Mouse (Mus musculus) 416B (cell line): ENCODE data around the gene Adipor1.

Experiments
- DNase-seq: peaks from one replicate; pipeline ENCODE4 v3.0.0; 2011; ENCODE audit warnings: low read depth

The Adipor1 gene

GRCm38 (mm10) chr1:134415168-134415831 lies at the start of gene Adipor1:
Gene Adipor1 (plus strand): TSS chr1:134415378.
- DNase-seq, result peak; percentile 96

DNA sequence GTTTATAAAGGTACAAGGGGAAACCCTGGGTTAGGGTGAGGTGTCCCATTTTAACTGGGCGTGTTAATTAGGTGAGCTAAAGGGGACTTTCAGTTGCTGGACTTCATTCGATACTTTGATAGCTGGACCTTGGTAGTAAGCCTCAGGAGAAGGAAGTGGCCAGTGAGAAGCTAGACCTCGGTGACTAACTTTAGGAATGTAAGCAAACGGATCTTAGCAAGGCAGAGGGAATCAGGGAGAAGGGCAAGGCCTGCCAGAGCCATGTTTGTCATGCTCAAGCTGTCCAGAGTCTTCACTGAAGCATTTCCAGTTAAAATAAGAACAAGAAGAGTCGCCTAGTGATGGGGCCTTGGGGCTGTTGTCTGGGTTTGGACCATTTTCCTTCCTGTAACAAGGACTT lies 49.7 kb upstream of the Adipor1 start:
- no peak for DNase-seq

GRCm38 (mm10) chr1:134368777-134369337 lies 46.3 kb upstream of the Adipor1 start:
- DNase-seq, result peak; percentile 81

DNA sequence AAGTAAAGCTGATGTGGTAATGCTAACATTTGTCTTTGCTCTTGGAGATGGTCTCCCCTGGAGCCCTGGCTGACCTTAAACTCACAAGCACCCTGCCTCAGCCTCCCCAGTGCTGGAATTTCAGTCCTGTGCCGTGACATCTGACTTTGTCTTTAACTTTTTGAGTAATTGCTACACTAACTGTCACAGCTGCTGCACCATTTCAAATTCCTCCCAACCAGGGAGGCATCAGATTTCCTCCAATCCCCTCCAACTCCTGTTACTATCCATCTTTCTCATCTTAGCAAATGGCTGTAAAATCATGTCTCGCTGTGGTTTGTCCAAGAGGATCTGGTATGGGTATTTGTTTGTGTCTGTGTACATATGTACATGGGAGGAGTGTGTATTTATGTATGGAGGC lies 41.1 kb upstream of the Adipor1 start:
- no peak for DNase-seq

GRCm38 (mm10) chr1:134381051-134381450 lies 34.1 kb upstream of the Adipor1 start:
- DNase-seq, result no peak

DNA sequence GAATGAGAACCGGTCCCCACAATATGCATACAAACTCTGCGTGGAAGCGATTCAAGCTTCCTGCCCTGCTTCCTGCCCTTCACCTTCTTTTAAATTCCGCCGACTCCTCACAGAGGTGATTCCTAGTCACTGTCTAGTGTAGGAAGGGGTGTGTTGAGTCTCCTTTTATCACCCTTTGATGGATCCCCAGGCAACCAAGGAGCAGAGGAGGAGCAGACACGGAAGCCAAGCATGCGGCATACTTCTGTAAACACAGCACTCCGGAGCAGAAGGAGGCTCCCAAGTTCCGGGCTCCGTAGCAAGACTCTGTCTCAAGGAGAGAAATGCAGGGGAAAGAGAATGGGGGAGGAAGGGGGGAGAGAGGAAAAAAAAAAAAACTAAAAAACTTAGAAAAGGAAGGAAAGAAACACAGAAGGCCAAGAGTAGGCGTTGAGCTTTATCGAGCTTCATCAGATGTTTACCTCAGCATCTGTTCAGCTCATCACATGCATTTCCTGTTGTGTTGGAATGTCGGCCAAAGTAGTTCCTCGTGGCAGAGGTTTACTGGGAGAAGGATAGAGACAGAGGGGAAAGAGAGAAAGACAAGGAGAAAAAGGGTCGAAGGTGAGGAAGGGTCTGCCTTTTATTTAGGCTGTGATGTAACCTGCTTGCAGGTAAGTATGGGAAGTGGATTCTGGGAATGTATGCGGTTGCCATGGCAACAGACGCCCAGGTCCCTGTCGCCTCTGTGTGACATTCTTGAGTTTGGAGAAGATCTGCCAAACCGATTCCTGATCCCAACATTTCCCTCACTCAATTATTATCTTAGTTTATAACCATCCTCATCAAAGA lies 33.2 kb upstream of the Adipor1 start:
- no peak for DNase-seq

DNA sequence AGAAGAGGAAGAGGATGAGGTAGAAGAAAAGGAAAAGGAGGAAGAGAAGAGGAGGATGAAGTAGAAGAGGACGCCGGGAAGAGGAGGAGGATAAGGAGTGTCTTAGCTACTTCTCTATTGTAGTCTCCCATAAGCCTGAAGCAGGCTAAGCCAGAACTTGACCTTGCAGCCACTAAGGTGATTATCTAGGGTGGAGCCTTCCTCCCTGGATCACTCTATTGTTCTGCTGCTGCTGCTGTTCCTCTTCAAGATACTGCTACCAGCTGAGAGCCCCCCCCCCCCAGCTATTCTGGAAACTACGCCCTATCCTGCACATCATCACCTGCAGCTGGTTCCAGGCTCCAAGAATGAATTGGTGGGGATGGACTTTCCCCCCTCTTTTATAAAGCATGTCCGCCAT lies 30.6 kb upstream of the Adipor1 start:
- no peak for DNase-seq

GRCm38 (mm10) chr1:134385176-134385575 lies 30.0 kb upstream of the Adipor1 start:
- DNase-seq, result no peak

- no peak for DNase-seq
Measured at GRCm38 (mm10) chr1:134385666-134386065, 29.5 kb upstream of the Adipor1 start, which contains the start of gene 4933406M09Rik. Gene 4933406M09Rik (plus strand): TSS chr1:134385940.

DNA sequence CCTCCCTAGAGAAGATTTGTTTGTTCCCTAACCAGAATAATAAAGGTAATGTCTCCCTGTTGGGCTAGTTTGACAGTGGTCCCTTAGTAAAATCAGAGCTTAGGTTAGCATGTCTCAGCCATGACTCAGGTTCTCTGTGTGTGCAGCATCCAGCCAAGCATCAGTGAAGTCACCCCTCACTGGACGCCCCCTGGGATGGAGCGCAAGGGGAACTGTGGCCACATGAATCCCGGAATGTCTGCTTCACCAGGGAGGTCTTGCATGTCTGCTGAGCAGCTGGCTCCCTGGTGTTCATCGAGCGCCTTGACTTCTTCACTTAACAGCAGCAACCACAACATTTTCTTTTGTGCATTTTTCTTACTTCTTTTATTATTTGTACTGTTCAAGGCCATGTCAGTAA lies 21.4 kb upstream of the Adipor1 start:
- no peak for DNase-seq

GRCm38 (mm10) chr1:134398210-134398609 lies 17.0 kb upstream of the Adipor1 start:
- no peak for DNase-seq

DNA sequence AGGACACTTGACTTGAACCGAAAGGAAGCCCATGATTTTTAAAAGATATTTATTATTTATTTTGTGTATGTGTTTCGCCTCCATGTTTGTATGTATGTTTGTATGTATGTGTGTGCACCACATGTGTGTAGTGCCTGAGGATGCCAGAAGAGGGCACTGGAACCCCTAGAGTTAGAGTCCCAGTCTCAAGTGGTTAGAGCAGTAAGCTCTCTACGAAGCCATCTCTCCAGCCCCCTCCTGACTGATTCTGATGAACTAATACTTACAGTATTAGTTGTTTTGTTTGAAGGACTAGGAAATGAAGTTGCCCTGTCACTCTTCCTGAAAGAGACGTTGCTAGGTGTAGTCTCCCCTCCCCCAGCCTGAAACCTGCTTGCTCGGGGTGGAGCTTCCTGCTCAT lies 15.4 kb upstream of the Adipor1 start:
- peak; percentile 44 for DNase-seq

DNA sequence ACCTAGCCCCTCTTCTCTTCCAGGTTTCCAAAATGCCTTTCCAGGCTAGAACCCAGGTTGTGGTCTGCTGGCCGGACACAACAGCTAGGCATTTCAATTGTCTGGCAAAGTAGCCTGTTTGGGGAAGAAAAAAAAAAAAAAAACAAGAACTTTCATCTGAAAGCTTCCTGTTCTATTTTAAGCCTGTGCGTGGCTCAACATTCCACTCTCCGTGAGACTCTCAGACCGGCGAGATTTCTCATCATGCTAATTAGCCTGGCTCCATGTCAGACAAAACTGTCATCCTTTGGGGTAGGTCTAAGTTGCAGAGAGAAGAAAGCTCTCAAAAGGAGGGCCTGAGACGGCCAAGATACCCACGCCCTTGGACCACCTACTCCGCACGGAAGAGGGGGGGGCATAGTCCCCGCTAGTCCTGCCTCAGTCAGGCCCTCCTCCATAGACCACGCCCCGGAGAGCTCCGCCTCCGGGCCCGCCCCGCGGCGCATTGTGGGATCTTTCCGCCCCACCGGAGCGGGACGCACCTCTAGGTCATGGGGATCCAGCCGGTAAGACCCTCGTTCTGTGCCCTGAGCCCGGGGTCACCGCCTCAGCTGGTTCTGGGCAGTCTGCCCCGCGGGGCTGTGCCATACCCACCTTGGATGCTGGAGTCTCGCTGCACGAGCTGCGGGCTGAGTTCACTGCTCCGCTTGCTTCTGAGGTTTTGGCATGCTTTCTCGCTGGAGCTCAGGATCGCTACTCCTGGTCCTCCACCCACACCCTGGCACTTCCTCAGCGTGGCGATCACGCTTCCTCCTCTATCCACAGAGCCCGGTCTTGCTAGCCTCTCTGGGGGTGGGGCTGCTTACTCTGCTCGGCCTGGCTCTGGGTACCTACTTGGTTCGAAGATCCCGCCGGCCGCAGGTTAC lies 9.4 kb upstream of the Adipor1 start, which contains the start of gene Cyb5r1:
TSS of gene Cyb5r1 (plus strand) at position 51 of the 905 bp plus-strand sequence.
- peak; percentile 87 for DNase-seq

- DNase-seq, result peak; percentile 61
Measured at GRCm38 (mm10) chr1:134406414-134406771, 8.8 kb upstream of the Adipor1 start.

- no peak for DNase-seq
Measured at GRCm38 (mm10) chr1:134408080-134408479, 7.1 kb upstream of the Adipor1 start.

DNA sequence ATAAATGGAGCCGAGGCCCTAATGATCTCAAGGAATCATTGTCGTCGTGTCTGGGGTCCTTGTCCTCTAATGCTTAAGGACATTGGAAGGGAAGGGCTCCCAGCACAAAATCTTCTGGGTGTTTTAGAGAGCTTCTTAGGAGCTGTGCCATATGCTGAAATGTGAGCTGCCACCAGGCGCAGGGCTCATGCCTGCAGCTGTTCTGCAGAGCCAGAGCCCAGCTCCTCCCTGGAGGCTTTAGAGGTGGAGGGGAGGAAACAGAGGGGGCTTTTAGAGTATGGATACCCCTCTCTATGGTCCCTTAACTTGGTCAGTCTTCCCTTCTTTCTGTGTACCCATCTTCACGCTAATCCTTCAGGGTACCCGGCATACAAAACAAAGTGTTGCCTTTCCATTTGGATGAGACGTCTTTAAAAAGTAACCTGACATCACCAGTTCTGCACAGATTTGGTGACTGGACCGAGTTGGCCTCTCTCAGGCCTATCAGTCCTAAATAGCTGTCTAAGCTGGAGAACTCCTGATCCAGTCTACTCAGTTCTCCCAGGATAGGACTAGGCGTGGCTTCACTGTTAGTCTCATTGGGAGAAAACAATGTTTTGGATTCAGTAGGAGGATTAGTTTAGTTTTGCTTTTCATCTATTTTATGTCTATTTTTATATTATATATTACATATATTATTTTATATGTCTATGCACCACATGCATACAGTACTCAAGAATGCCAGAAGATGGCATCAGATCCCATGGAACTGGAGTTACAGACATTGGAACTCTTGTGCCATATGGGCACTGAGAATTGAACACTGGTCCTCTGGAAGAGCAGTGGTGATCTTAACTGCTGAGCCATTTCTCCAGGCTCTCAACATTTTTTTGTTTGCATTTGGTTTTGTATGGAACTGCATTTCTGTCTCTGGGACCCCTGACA lies 3.2 kb upstream of the Adipor1 start:
- DNase-seq, result peak; percentile 36

- no peak for DNase-seq
Measured at GRCm38 (mm10) chr1:134414038-134414437, 1.1 kb upstream of the Adipor1 start.

GRCm38 (mm10) chr1:134414501-134415167 lies 544 bp upstream of the Adipor1 start:
- DNase-seq, result peak; percentile 33

DNA sequence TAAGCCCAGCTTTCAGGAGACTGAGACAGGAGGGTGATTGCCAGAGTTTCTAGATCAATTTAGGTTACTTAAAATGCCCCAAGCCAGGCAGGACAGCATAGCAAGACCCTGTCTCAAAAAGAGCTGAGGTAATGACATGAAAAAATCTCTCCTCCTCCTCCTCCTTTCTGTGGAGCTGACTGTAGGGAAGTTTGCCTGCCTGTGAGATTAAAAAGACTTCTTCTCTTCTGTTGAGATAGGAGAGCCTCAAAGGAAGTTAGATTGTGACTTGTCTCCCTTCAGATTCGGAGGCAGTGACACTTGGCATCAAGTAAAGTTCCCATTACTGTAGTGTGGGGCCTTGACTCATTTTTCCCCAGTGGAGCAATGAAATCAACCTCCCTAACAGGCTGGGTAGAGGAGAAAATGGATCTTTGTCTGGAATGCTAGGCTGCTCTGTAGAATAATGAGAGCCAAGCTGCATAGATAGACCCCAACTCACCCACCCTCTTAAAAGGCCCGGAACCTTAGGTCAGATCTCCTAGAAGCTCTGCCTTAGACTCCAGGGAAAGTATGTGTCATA lies 3.3 kb downstream of the Adipor1 start:
- peak; percentile 38 for DNase-seq

GRCm38 (mm10) chr1:134419176-134419575 lies 4.0 kb downstream of the Adipor1 start:
- peak; percentile 56 for DNase-seq
